Mouse (Mus musculus) frontal cortex, postnatal 14 days (tissue): ENCODE results near the gene Tmem104.

Source experiments
- DNase-seq, 2 experiments: peaks; one replicate each; pipeline ENCODE4 v3.0.0; 2022; ENCODE audit warnings: low spot score in 2 of 2

Tmem104 gene

DNA sequence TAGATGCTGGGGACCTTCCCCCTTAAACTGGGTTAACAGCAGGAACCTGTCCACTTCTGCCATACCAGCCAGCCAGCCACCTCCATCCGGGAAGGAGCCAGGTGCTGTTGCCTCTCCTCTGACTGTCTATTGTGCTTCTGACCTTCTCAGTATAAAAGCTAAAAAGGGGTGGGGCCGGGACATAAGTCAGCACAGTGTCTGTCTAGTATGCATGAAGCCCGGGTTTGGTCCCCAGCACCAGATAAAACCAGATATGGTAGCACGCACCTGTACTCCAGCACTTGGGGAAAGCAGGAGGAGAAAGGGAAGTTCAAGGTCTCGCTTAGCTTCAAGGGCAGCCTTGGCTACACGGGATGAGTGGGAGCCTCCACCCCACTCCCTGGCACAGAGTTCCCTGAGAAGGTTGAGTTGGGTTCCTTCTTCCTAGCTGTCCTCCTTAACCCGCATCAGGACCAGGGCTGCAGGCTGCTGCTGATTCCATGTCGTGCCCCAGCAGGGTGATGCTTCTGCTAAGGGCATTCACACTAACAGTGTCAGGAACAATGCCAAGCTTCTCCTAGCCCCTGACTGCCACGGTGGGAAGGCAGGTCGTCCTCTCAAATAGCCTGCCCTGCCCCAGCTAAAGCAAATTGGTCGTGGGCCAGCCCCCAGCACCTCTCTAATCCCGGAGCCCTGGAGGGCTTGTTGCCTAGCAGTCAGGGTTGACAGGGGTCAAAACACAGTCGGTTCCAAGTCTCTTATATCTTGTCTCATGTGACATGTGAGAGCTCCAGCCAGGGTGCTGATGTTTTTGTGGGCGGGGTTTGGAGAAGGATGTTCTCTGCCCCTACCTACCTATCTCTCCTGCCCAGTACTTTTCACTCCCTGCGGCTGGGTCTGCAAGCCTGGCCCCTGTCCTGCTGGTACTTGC is 42.0 kb downstream of the Tmem104 start:
- no peak for DNase-seq

GRCm38 (mm10) chr11:115231168-115231915 is 44.1 kb downstream of the Tmem104 start:
- DNase-seq: no peak

DNA sequence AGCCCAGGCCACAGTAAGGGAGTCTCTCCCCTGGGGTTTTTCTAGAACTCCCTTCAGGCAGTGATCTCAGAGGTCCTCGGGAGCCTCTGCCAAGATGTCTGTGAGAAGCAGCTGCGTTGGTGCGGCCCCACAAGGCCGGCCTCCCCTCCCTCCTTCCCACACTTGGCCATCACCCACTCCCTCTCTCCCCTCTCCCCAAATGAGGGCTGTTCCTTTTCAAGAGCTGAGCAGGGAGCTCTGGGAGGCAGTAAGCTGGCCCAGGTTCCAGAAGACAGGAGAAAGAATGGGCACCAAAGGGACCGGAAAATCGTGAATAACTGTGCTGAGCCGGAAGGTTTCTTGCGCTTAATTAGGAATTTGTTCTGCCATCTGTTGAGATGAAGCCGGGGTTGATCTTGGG is 44.6 kb downstream of the Tmem104 start:
- no peak for DNase-seq

GRCm38 (mm10) chr11:115232889-115233288 is 45.6 kb downstream of the Tmem104 start:
- DNase-seq: no peak

- DNase-seq: peak in 1 of 2 experiments; percentile 58
Observed at GRCm38 (mm10) chr11:115233526-115234290, 46.4 kb downstream of the Tmem104 start.

DNA sequence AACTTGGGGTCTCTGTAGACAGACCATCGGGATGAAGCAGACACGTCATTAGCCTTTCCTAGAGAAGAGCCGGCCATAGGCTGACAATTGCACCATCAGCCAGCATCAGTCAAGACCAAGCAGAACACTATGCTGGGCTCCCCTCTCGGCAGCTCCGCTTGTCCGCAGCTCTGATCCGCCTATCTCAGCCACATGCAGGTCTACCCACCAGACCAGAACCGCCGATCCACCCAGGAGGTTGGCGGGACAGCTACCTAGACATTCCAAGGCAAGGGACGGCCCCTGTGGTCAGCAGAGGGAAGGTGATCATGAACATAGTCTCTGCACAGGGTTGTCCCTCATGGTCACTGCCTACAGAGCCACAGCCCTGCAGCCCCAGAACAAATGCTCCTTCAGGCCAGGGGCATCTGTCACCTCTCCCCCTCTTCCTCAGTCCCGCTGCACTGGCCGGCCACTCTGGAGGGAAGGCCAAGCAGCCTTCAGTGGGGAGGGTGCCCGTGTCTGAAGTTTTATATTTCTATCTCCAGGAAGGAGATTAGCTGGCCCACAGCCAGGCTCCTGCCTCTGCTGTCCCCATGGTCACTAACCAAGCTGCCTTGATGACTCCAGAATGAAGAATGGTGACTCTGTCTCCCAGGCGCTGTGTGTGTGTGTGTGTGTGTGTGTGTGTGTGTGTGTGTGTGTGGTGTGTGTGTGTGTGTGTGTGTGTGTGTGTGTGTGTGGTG is 47.2 kb downstream of the Tmem104 start:
- no peak for DNase-seq

- DNase-seq: no peak
Observed at GRCm38 (mm10) chr11:115236570-115236969, 49.3 kb downstream of the Tmem104 start.

DNA sequence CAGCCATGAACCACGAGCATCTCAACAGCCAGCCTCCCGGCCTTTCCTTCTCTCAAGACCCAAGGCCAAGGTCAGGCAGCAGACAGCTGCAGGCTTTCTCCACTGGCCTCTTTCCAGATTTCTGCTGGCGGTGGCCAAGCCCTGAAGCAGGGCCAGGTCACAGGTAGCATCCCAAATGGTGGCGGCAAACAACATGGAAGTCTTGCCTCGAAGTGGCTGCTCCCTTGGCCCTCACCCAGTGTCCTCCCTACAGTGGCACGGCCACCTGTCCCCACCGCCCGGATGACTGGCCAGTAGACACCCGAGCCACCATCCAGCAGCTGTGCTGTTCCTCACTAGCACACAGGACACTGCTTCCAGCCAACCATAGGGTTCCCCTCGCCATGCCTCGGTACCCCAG is 54.1 kb downstream of the Tmem104 start:
- no peak for DNase-seq

DNA sequence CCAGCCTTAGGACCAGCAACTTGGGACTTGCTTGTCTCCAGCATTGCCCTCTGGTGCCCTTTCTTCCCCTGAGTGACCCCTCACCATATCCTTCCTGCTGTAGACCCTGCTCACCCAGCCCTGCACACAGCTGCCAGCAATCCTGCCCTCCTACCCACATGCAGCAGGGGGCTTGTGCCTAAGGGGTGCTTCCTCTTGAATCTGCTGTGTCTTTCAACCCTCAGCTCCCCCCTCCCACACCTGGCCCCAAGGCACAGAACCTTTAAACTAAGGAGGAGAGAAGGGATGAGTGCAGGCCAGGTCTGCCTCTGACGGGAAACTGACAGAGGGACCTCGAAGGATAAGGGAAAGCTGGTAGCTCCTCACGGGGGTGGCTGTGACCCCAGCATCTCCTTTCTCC is 55.5 kb downstream of the Tmem104 start:
- DNase-seq: no peak

DNA sequence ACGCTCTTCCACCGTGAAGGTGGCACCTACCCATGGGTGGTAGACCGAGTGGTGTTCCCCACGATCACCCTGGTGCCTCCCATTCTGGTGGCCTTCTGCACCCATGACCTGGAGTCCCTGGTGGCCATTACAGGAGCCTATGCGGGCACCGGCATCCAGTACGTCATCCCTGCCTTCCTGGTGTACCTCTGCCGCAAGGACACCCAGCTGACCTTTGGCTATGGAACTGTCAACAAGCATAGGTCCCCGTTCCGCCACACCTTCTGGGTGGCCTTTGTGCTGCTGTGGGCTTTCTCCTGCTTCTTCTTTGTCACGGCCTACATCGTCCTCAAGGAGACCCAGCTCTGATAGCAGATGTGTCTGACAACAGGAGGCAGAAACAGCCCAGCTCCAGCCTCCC is 56.5 kb downstream of the Tmem104 start:
- DNase-seq: no peak

DNA sequence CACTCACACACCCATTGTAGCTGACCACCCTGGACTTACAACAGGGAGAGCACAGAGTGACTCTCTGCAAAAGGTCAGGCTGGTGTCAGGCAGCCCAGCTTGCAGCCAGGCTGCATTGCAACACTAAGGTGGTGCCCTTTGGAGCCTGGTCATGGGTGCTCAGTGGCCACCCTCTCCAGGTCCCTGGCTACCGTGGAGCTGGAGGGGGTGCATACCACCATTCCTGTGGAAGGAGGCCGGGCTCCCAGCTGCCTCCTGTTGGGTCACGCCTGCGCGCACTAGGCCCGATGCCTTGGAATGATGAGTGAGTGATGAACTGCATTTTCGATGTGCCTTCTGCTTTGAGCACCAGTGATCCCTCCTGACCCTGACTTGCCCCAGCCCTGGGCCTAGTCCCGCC is 57.6 kb downstream of the Tmem104 start:
- DNase-seq: no peak

DNA sequence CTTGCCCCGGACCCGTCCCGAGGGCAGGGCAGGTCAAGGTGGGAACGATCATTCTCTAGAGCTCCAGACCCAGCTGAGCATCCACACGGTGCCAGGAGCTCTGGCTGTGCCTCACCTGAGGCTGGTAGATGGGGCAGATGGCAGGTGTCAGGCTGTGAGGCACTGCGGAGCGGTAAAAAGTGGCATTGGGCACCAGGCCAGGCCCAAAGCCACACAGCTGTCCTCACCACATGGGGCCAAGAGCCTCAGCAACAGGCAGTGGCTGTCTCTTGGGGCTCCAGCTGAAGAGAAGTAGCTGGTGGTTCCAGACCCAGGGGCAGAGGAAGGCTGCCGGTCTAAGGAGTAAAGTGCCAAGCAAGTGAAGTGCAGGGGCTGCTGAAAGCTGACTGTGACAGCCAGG is 59.1 kb downstream of the Tmem104 start:
- no peak for DNase-seq

- DNase-seq: no peak
Observed at GRCm38 (mm10) chr11:115247240-115247639, 60.0 kb downstream of the Tmem104 start.

DNA sequence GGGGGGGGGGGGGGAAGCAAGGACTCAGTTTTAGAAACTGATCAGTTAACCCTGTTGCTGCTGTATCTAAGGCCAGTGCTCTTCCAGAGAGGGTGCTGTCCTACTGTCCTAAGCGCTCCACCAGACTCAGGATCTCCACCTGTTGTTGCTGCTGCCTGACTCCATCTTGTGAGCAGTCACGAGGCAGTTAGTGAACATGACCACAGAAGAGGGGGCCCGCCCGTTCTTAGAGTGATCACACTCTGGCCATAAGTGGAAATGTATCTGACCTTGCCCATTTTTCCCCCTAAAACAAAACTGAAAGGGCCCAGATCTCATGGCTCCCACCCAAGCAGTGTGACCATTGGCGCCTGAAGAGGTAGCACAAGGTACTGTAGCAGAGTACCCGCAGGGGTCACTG is 60.7 kb downstream of the Tmem104 start:
- DNase-seq: no peak

DNA sequence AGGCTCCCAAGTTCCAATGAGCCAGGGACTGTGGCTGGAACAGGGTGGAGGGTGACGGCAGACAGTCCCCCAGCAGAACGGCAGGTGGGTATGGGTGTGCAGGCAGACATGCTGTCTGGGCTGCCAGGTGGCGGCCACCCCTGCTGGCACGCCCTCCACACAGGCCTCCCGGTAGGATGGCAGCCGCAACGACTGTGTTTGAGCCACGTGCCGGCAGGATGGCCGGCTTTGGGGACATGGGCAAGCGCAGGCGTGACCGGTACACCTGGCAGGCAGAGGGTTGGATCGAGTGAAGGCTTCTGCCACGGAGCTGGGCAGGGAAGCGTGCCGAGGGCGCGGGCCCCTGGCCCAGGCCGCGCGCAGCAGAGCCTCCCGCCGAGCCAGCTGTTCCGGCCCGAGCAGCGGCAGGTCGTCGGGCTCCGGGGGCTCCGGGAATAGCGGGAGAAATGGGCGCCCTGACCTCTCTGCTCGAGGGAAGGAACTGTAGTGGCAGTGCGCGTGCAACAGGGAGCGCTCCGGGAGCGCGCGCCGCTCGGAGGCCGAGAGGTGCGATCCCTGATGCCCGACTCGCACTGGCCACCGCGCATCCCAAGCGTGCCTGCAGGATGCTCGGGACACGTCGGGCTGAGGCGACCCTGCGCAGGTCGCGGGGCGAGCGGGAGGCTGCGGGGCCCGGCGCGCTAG is 62.6 kb downstream of the Tmem104 start:
- DNase-seq: no peak

GRCm38 (mm10) chr11:115250405-115251090 is 63.3 kb downstream of the Tmem104 start:
- no peak for DNase-seq

- DNase-seq: no peak
Observed at GRCm38 (mm10) chr11:115251258-115251657, 64.0 kb downstream of the Tmem104 start.

DNA sequence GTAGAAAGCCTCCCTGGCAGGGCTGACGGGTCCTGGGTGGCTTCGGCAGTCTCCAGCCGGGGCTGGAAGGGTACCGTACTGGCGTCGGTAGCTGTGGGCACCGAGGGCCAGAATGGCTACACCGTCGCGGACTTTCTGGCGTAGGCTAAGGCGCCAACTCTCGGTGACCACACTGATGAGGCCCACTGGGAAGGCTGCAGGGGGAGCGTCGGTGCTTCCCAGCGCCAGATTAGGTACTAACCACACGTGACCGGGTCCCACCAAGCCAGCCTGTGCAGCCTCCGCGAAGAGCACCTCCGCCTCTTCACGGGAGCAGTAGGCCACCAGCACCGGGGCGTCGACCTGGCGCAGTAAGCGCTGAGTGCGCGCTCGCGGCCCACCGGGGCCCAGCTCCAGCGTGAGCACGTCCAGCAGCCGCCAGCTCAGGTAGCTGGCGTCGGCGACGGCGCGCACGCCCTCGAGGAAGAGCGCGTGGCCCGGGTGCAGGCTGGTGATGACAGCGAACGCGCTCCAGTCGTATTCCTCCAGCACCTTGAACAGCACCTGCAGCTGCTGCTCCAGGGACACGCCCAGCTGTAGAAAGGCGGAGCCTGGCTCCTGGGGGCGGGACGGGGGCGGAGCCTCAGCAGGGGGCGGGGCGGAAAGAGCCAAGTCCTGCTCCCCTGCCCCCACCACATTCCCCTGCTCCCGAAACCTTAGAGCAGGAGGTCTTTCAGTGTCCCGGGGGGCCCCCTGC is 70.7 kb downstream of the Tmem104 start:
- DNase-seq: no peak

DNA sequence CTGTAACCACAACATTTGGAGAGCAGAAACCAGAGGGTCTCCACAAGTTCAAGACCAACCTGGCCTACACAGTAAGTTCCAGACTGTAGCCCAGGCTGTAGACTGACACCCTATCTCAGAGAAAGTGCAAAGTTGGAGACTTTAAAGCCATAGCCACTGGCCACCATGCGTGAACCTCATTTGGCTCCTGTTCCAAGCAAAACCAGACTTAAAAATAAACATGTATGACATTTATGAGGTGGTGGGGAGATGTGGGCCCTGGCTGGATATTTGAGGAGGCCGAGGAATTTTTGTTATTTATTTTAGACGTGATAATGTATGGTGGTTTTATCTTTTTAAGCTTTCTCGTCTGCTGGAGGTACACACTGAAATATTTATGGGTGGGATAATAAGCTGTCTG is 71.8 kb downstream of the Tmem104 start:
- no peak for DNase-seq

GRCm38 (mm10) chr11:115262954-115263353 is 75.7 kb downstream of the Tmem104 start:
- no peak for DNase-seq
